Mouse (Mus musculus) spleen, adult 2 months (tissue): ENCODE results near the gene Rcan2. TPM values are rescaled to one million over a fixed set of nuclear protein-coding genes. Genes with fewer than 3 reads are reported as not detected.

Source experiments
- DNase-seq, 2 experiments: peaks; one replicate each; pipeline versions ENCODE4 v3.0.0 to v3.0.0-alpha.2; 2012 to 2021; ENCODE audit warnings: low spot score in 2 of 2, low read depth in 1 of 2
- H3K27ac ChIP-seq: fragments of 200-500 bp; 2 replicates; pipeline ENCODE4 v1.5.1; 2012; ENCODE audit warnings: low read length, inconsistent platforms; ENCODE audit not compliant: insufficient read depth
- H3K27me3 ChIP-seq: fragments of 200-500 bp; 2 replicates; pipeline ENCODE4 v1.6.1; 2012; ENCODE audit warnings: mild to moderate bottlenecking, moderate library complexity, low read length, inconsistent platforms; ENCODE audit not compliant: control insufficient read depth, insufficient read depth
- H3K36me3 ChIP-seq: fragments of 200-500 bp; 2 replicates; pipeline ENCODE4 v1.6.1; 2012; ENCODE audit warnings: mild to moderate bottlenecking, low read length, inconsistent platforms; ENCODE audit not compliant: control insufficient read depth, insufficient read depth
- H3K4me1 ChIP-seq: fragments of 200-500 bp; 2 replicates; pipeline ENCODE4 v1.6.1; 2011; ENCODE audit warnings: inconsistent platforms; ENCODE audit not compliant: control insufficient read depth, insufficient read depth, insufficient read length
- H3K4me3 ChIP-seq: fragments of 200-500 bp; 2 replicates; pipeline ENCODE4 v1.5.1; 2011; ENCODE audit warnings: mild to moderate bottlenecking, inconsistent platforms; ENCODE audit not compliant: insufficient read depth, insufficient read length; ENCODE audit errors: extremely low read depth
- CTCF ChIP-seq: fragments of 200-500 bp; IDR thresholded peaks from 2 replicates; pipeline ENCODE4 v1.5.1; 2011; ENCODE audit warnings: mild to moderate bottlenecking, inconsistent platforms; ENCODE audit not compliant: insufficient read depth, insufficient read length, insufficient replicate concordance; ENCODE audit errors: extremely low read depth
- POLR2A ChIP-seq: fragments of 200-500 bp; IDR thresholded peaks from 2 replicates; pipeline ENCODE4 v1.6.1; 2011; ENCODE audit warnings: low read depth, low read length, inconsistent platforms
- whole genome bisulfite sequencing: fragments of 180-500 bp; shearing (Covaris S2); methylation state at CpG from one replicate; pipeline ENCODE4 v1.1.7; 2018; 5-methylcytosine and 5-hydroxymethylcytosine counted together
- polyA plus RNA-seq: library from polyadenylated mRNA; depleted of rRNA; stranded (reverse); fragments of >200 nt; gene quantifications from 2 replicates; pipeline ENCODE4 v1.2.3, GENCODE M21; 2012

Gene Rcan2
- polyA plus RNA-seq, 1 experiment, result 1.4 TPM

- Histone ChIP-seq H3K36me3 (no peaks in the 10 kb centered on the region), H3K27ac (no peak overlapping the region), H3K4me3 (no peak overlapping the region), H3K4me1 (no peaks in the 10 kb centered on the region), H3K27me3 (no peaks in the 10 kb centered on the region)
- WGBS, result 98% methylated on average over 2 of the region's 2 CpGs
- TF ChIP-seq CTCF (no peak), POLR2A (no peak)
- no peak for DNase-seq
Observed at GRCm38 (mm10) chr17:44004401-44004800, 203.2 kb downstream of the Rcan2 start.

- 84% methylated on average over 2 of the region's 2 CpGs for WGBS
- H3K4me1 ChIP-seq, result no peaks in the 10 kb centered on the region
- H3K4me3 ChIP-seq, result no peak overlapping the region
- TF ChIP-seq POLR2A (no peak), CTCF (no peak)
- no peak overlapping the region for H3K27ac ChIP-seq
- DNase-seq, result no peak
- no peaks in the 10 kb centered on the region for H3K36me3 ChIP-seq
- H3K27me3 ChIP-seq, result no peaks in the 10 kb centered on the region
Observed at GRCm38 (mm10) chr17:44007411-44007810, 206.3 kb downstream of the Rcan2 start.

GRCm38 (mm10) chr17:44011917-44012316 is 210.8 kb downstream of the Rcan2 start:
- Histone ChIP-seq H3K36me3 (no peaks in the 10 kb centered on the region), H3K27me3 (no peaks in the 10 kb centered on the region), H3K27ac (no peak overlapping the region), H3K4me1 (no peaks in the 10 kb centered on the region), H3K4me3 (no peak overlapping the region)
- WGBS, result 82% methylated on average over 4 of the region's 4 CpGs
- TF ChIP-seq CTCF (no peak), POLR2A (no peak)
- no peak for DNase-seq

GRCm38 (mm10) chr17:44013756-44014510 is 212.8 kb downstream of the Rcan2 start:
- H3K36me3 ChIP-seq, result no peaks in the 10 kb centered on the region
- no peaks in the 10 kb centered on the region for H3K27me3 ChIP-seq
- WGBS, result 81% methylated on average over 4 of the region's 4 CpGs
- no peak for DNase-seq
- no peak overlapping the region for H3K4me3 ChIP-seq
- TF ChIP-seq CTCF (no peak), POLR2A (no peak)
- H3K4me1 ChIP-seq, result no peaks in the 10 kb centered on the region
- H3K27ac ChIP-seq, result no peak overlapping the region

- Histone ChIP-seq H3K36me3 (no peaks in the 10 kb centered on the region), H3K27ac (no peak overlapping the region), H3K27me3 (no peaks in the 10 kb centered on the region), H3K4me1 (no peaks in the 10 kb centered on the region), H3K4me3 (no peak overlapping the region)
- 70% methylated on average over 5 of the region's 5 CpGs for WGBS
- no peak for TF ChIP-seq CTCF
- TF ChIP-seq POLR2A, result no peak
- no peak for DNase-seq
Observed at GRCm38 (mm10) chr17:44016314-44016713, 215.2 kb downstream of the Rcan2 start.

- Histone ChIP-seq H3K27ac (no peak overlapping the region), H3K4me1 (no peaks in the 10 kb centered on the region), H3K36me3 (no peaks in the 10 kb centered on the region), H3K27me3 (no peaks in the 10 kb centered on the region), H3K4me3 (no peak overlapping the region)
- WGBS, result 83% methylated on average over 6 of the region's 6 CpGs
- DNase-seq, result no peak
- TF ChIP-seq CTCF, result no peak
- TF ChIP-seq POLR2A, result no peak
Observed at GRCm38 (mm10) chr17:44020707-44021220, 219.6 kb downstream of the Rcan2 start.

- H3K27ac ChIP-seq, result no peak overlapping the region
- DNase-seq, result no peak
- TF ChIP-seq POLR2A, result no peak
- no peaks in the 10 kb centered on the region for H3K36me3 ChIP-seq
- no peaks in the 10 kb centered on the region for H3K4me1 ChIP-seq
- 73% methylated on average over 2 of the region's 2 CpGs for WGBS
- H3K27me3 ChIP-seq, result no peaks in the 10 kb centered on the region
- H3K4me3 ChIP-seq, result no peak overlapping the region
Observed at GRCm38 (mm10) chr17:44023842-44024241, 222.7 kb downstream of the Rcan2 start.
